Mouse (Mus musculus) embryonic facial prominence, embryonic 14.5 days (tissue): ENCODE results near the gene Efcab10. TPM values are rescaled to one million over a fixed set of nuclear protein-coding genes. Genes with fewer than 3 reads are reported as not detected.
A peak's percentile ranks its signal among the peaks of the same experiment; 100 is the strongest.

Experiments
- ATAC-seq: fragments of 200-750 bp; cut with Nextera tagmentation; 2 replicates; pipeline ENCODE4 v1.8.0; 2017; ENCODE audit warnings: low read depth, moderate number of reproducible peaks, moderate TSS enrichment
- DNase-seq: peaks from one replicate; pipeline ENCODE4 v3.0.0-alpha.2; 2015; ENCODE audit warnings: low spot score
- H3K27ac ChIP-seq: fragments of 300-500 bp; sonication (generic); replicated peaks from 2 replicates; pipeline ENCODE4 v1.5.1; 2014; ENCODE audit warnings: low read depth, mild to moderate bottlenecking, low read length, moderate library complexity
- H3K27me3 ChIP-seq: fragments of 300-500 bp; sonication (generic); replicated peaks from 2 replicates; pipeline ENCODE4 v1.6.1; 2014; ENCODE audit warnings: low read length; ENCODE audit not compliant: control insufficient read depth, insufficient read depth
- H3K36me3 ChIP-seq: fragments of 300-500 bp; sonication (generic); 2 replicates; pipeline ENCODE4 v1.6.1; 2014; ENCODE audit warnings: low read length, mixed read lengths; ENCODE audit not compliant: control insufficient read depth, insufficient read depth
- H3K4me1 ChIP-seq: fragments of 300-500 bp; sonication (generic); 2 replicates; pipeline ENCODE4 v1.6.1; 2014; ENCODE audit warnings: antibody characterized with exemption, low read length; ENCODE audit not compliant: control insufficient read depth, insufficient read depth
- H3K4me2 ChIP-seq: fragments of 300-500 bp; sonication (generic); 2 replicates; pipeline ENCODE4 v1.6.1; 2014; ENCODE audit warnings: low read depth, mild to moderate bottlenecking, low read length, moderate library complexity, mixed read lengths
- H3K4me3 ChIP-seq: fragments of 300-500 bp; sonication (generic); 2 replicates; pipeline ENCODE4 v1.5.1; 2014; ENCODE audit warnings: low read depth, mild to moderate bottlenecking, low read length
- H3K9ac ChIP-seq: fragments of 300-500 bp; sonication (generic); 2 replicates; pipeline ENCODE4 v1.6.1; 2014; ENCODE audit warnings: low read depth, mild to moderate bottlenecking, low read length, moderate library complexity, mixed read lengths
- H3K9me3 ChIP-seq: fragments of 300-500 bp; sonication (generic); 2 replicates; pipeline ENCODE4 v1.6.1; 2016; ENCODE audit warnings: low read length; ENCODE audit not compliant: control insufficient read depth
- WGBS: fragments of 180-500 bp; shearing (Covaris S2); extraction: QIAGEN DNeasy Blood & Tissue Kit; methylation state at CpG from one replicate; pipeline ENCODE4 v1.1.7; 2014; 5-methylcytosine and 5-hydroxymethylcytosine counted together
- polyA plus RNA-seq: library from polyadenylated mRNA; unstranded; fragments of >200 nt; fragmentation: Nextera tagmentation; extraction: Ambion mirVana; gene quantifications from 2 replicates; pipeline ENCODE4 v1.2.1, GENCODE M21; 2014

Efcab10 gene
- 2.5 and 5.0 TPM in 2 replicates for polyA plus RNA-seq

- ATAC-seq (peak; percentile 84), DNase-seq (peak; percentile 65)
- Histone ChIP-seq H3K27ac (no peak within 1 kb of the TSS), H3K4me3 (peak within 1 kb of the TSS; percentile 19), H3K4me2 (peak within 1 kb of the TSS; percentile 47), H3K9ac (peak within 1 kb of the TSS; percentile 45), H3K27me3 (no peaks in the 10 kb centered on the region), H3K9me3 (no peaks in the 10 kb centered on the region), H3K4me1 (no peaks in the 10 kb centered on the region), H3K36me3 (no peaks in the 10 kb centered on the region)
- WGBS: 15% methylated on average over 22 of the region's 24 CpGs
These were observed at the start of gene Efcab10 for GRCm38 (mm10) chr12:33394804-33395623. TSS of gene Efcab10 (plus strand) at chr12:33394854.

DNA sequence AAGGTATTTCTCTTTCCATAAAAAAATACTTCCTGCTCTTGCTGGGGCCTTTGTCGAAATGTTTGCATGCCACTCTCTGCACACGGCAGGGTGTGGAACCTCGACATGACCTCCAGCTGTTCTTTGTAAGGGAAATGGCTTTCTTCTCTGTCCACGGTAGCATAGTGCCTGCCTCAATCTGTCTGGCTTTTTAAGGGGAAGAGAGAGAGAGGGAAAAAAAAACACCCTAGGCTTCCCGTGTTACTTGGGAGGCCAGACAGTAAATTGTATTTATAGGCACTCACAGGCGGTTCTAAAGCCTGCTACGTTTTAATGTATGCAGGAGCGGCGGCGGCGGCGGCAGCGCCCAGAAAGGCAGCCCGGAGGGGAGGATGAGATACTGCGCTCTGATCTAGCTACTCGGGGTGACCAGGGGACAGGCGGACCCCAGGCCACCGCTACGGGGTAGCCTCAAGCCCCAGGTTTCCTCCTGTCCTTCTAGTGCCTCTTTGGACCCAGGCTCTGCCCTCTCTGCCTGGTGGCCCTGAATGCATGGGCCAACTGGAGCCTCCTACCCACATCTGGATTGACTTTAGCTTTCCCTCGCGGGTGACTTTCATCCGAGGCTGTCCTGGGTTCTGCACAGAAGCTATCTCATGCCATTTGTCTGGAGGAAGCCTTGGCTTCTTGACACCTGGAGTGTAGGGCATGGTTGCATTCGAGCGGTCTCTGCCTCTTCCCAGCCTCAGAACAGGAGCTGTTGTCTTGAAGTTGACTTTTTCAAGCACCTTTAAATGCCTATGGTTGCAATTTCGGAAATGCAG, 49.5 kb upstream of the Efcab10 start:
- ATAC-seq: peak; percentile 26; the same call in 1 of the 2 replicates
- peaks cover 14% of the 10 kb centered on the region; the same call in 1 of the 2 replicates for H3K36me3 ChIP-seq
- 8% methylated on average over 25 of the region's 25 CpGs for WGBS

GRCm38 (mm10) chr12:33345773-33346435, 48.8 kb upstream of the Efcab10 start:
- Histone ChIP-seq H3K27me3 (no peaks in the 10 kb centered on the region), H3K36me3 (peaks cover 16% of the 10 kb centered on the region; the same call in 1 of the 2 replicates), H3K4me3 (no peak overlapping the region), H3K4me2 (peak overlapping the region; percentile 35; the same call in 1 of the 2 replicates), H3K27ac (no peak overlapping the region), H3K4me1 (peaks cover 14% of the 10 kb centered on the region), H3K9me3 (no peaks in the 10 kb centered on the region), H3K9ac (no peak overlapping the region)
- DNase-seq: no peak
- 22% methylated on average over 23 of the region's 23 CpGs for WGBS
- 0 out of 2 replicates have a peak, but pooled peaks have one; percentile 37 for ATAC-seq

More for the DNA sequence above, 49.5 kb upstream of the Efcab10 start:
- no peaks in the 10 kb centered on the region for H3K27me3 ChIP-seq
- DNase-seq: peak; percentile 39
- H3K4me2 ChIP-seq: peak overlapping the region; percentile 35
- H3K4me1 ChIP-seq: peaks cover 14% of the 10 kb centered on the region
- H3K4me3 ChIP-seq: no peak overlapping the region
- H3K27ac ChIP-seq: no peak overlapping the region
- no peak overlapping the region for H3K9ac ChIP-seq
- no peaks in the 10 kb centered on the region for H3K9me3 ChIP-seq

GRCm38 (mm10) chr12:33352671-33353070, 42.0 kb upstream of the Efcab10 start:
- no peaks in the 10 kb centered on the region for H3K9me3 ChIP-seq
- H3K4me3 ChIP-seq: no peak overlapping the region
- H3K9ac ChIP-seq: no peak overlapping the region
- H3K4me2 ChIP-seq: no peak overlapping the region
- H3K27me3 ChIP-seq: no peaks in the 10 kb centered on the region
- H3K36me3 ChIP-seq: peaks cover 20% of the 10 kb centered on the region
- ATAC-seq (no peak), DNase-seq (no peak)
- no peaks in the 10 kb centered on the region for H3K4me1 ChIP-seq
- 56% methylated on average over 4 of the region's 4 CpGs for WGBS
- H3K27ac ChIP-seq: no peak overlapping the region

- H3K36me3 ChIP-seq: peaks cover 8% of the 10 kb centered on the region
- no peak for ATAC-seq
- DNase-seq: no peak
- H3K4me2 ChIP-seq: no peak overlapping the region
- no peaks in the 10 kb centered on the region for H3K27me3 ChIP-seq
- 0 out of 2 replicates have a peak, but pooled peaks cover 9% of the 10 kb centered on the region for H3K4me1 ChIP-seq
- H3K9me3 ChIP-seq: no peaks in the 10 kb centered on the region
- WGBS: 78% methylated on average over 10 of the region's 10 CpGs
- no peak overlapping the region for H3K4me3 ChIP-seq
- H3K9ac ChIP-seq: no peak overlapping the region
- H3K27ac ChIP-seq: no peak overlapping the region
These were observed 36.3 kb upstream of the Efcab10 start for GRCm38 (mm10) chr12:33358345-33358744.

- H3K27ac ChIP-seq: no peak overlapping the region
These were observed 35.4 kb upstream of the Efcab10 start for GRCm38 (mm10) chr12:33359209-33359608.

DNA sequence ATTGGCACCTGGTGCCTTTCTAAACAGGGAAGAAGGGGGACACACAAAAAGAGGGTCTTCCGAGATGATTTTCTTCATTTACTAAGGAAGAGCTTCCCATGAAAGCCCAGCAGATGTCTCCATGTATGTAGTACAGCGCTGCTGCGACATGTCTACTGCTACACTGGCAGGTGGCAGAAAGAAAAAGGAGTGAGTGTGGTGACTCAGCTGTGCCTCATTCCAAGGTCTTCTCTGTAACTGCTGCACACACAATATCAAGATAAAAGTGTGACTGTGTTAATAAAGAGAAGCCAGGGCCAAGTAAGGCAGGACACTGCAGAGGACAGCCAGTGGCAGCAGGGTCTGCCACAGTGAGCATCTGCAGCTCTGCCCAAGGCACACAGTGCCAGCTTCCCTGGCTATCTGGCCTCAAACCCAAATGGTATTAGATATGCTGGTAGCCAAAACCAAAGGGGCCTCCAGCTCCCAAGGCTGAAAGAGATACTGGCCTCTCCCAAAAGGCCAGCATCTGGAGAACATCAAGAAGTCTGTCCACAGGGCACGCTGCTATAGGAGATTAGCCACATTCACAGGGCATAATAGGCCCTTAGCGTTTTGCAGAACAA, 34.7 kb upstream of the Efcab10 start:
- no peak overlapping the region for H3K4me2 ChIP-seq
- 75% methylated on average over 5 of the region's 5 CpGs for WGBS

More at GRCm38 (mm10) chr12:33359209-33359608, 35.4 kb upstream of the Efcab10 start:
- DNase-seq: no peak
- H3K27me3 ChIP-seq: no peaks in the 10 kb centered on the region
- H3K4me3 ChIP-seq: no peak overlapping the region
- H3K9ac ChIP-seq: no peak overlapping the region
- H3K9me3 ChIP-seq: no peaks in the 10 kb centered on the region
- 95% methylated on average over 7 of the region's 7 CpGs for WGBS
- H3K36me3 ChIP-seq: peaks cover 3% of the 10 kb centered on the region; the same call in 1 of the 2 replicates
- 0 out of 2 replicates have a peak, but pooled peaks cover 9% of the 10 kb centered on the region for H3K4me1 ChIP-seq
- H3K4me2 ChIP-seq: no peak overlapping the region
- no peak for ATAC-seq

More for the DNA sequence above, 34.7 kb upstream of the Efcab10 start:
- H3K9me3 ChIP-seq: no peaks in the 10 kb centered on the region
- no peak overlapping the region for H3K4me3 ChIP-seq
- 0 out of 2 replicates have a peak, but pooled peaks cover 9% of the 10 kb centered on the region for H3K4me1 ChIP-seq
- peaks cover 3% of the 10 kb centered on the region; the same call in 1 of the 2 replicates for H3K36me3 ChIP-seq
- ATAC-seq: no peak
- no peak for DNase-seq
- H3K27ac ChIP-seq: 0 out of 2 replicates have a peak overlapping the region, but pooled peaks have one; percentile 13
- H3K27me3 ChIP-seq: no peaks in the 10 kb centered on the region
- no peak overlapping the region for H3K9ac ChIP-seq
